Mouse (Mus musculus) thymus, postnatal 36 days (tissue): ENCODE data around the gene Dscaml1.

Source experiments
- DNase-seq, 2 experiments: peaks; one replicate each; pipeline ENCODE4 v3.0.0; 2022; ENCODE audit warnings: mixed read lengths in 2 of 2

The Dscaml1 gene

DNA sequence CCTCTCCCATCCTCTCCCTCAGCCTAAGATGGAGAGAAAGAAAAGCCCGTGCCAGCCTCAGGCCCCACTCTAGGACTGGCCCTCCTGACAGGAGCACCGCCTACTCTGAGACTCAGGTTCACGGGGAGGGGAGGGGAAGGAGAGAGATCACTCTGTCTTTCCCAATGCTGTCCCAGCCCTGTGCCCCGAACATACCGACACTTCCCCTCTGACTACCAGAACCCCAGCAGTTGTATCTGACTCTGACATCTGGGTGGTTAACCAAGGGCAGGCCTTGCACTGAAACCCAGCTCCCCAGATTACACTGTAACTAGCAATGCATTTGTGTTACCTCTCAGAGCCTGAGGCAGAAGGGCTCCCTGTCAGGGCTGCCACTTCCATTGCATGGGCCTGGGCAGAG is 362.0 kb downstream of the Dscaml1 start:
- no peak for DNase-seq

GRCm38 (mm10) chr9:45791456-45792142 is 365.2 kb downstream of the Dscaml1 start:
- DNase-seq, result no peak

GRCm38 (mm10) chr9:45792235-45792634 is 365.8 kb downstream of the Dscaml1 start:
- no peak for DNase-seq

DNA sequence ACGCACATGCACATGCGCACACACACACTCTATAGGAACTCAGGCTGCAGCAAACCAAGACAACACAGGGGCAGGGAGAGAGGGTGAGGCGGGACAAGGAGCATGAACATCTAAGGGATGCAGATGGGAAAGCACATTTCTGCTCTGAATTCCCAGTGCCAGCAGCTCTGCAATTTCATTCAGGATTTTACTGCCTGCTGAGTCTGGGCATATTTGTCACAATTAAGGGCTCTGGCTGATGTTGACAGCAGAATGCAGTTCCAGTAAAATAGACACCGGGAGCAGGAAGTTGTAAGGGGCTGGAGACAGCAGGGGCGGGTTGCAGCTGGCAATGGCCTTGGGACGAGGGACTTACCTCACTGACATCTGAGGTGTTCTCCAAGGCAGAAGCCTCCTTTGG is 367.3 kb downstream of the Dscaml1 start:
- DNase-seq, result no peak

DNA sequence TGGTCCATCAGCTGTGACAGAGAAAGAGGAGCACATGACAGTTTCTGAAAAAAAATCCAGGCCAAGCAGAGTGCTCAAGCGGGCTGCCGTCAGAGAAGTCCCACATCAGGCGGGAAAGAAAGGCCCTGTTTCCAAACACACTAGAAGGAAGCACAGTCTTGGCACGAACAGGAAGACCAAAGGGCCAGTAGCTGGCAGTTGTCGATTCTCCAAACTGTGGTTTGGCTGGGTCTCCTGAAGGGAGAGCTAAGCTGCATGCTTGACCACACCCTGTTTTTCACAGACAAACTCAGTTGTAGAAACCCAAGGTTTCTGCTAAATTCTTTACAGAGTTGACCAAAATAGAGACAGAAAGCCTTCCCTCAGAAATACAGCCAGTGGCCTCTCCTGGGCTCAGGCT is 369.3 kb downstream of the Dscaml1 start:
- no peak for DNase-seq

DNA sequence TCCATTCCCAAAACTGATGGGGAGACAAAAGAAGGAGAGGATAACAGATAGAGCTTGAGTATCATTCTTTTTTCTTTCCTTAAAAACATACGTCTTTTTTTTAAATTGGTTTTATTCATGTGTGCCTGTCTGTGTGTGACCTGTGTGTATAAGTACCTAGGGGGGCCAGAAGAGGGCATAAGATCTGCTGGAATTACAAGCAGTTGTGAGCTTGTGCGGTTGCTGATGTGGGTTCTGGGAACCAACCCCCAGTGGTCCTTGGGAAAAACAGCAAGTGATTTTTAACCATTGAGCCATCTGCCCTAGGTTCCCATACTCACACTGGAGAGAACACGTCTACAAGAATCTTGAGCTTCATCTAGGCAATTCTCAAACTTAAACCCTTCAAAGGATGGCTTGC is 370.8 kb downstream of the Dscaml1 start:
- DNase-seq, result no peak

DNA sequence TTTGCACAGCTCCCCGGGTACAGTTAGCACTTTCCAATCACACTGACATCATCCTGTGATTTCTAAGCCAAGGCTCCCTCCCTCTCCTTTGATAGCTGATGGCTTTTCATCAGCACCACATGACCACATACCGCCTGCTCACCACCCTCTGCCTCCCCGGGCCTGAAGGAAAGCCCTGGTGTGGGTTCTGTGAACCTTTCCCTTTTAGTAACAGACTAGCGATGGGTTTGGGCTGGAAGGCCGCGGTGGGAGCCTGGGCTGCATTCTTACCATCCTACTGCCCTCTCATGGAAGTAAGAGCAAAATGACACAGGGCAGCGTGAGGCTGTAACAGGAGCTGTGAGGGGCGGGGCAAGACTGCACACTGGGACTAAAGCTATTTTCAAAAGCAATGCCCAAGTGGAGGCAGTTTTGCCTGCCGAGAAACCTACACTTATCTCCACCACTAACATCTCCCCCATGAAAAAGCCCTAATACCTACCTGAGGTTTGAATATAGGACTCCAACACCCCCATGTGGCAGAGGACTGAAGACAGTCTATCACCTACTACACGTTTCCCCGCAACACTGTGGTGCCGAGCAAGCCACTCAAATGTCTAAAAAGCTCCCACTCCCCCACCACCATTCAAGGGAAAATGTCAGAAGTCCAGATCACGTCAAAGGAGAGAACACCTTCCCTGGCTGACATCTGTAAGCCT is 372.2 kb downstream of the Dscaml1 start:
- no peak for DNase-seq

DNA sequence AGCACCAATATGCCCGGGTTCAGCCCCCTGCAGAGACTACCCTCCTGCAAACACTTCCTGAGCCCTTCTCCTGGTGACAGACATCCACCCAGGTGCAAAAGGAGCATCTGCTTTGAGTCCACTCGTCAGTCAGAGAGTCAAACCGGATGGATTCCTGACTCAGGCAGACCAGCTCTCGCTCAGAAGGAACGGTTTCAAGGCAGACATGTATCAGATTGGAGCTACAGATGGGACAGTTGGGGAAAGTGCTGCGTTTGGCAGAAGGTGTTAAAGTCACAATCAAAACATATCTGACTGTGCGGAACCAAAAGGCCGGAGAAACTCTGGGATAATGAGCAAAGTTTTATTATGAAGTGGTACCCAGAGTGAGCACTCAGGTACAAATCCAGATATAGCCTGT is 373.0 kb downstream of the Dscaml1 start:
- no peak for DNase-seq
